Mouse (Mus musculus): Measurements from ENCODE around the gene Smim4. TPM values are rescaled to one million over a fixed set of nuclear protein-coding genes. Genes with fewer than 3 reads are reported as not detected.

Gene Smim4
- 64.5 and 70.0 TPM in 2 replicates for polyA plus RNA-seq (2014; fragmentation: Nextera tagmentation; extraction: Ambion mirVana)

DNA sequence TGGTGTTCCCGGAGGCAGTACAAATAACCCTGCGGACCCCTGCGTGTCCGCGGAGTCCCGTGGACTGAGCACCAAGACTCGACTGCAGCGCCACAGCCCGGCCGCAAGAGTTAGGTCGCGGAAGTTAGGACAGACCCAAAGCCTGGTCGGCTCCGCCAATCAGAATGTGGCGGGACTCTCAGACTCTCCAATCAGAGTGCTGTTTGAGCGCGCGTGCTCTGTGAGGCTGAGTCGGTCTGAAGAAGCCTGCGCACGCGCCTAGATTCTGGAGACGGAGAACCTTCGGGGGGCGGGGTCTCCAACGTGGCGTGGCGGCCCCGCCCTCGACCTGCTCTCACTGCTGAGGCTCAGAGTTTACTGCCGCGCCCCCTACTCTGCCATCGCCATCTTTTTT is at the start of gene Smim4:
TSS of gene Smim4 (minus strand) at position 131 of the 394 bp plus-strand sequence.
- WGBS (ENCODE audit: insufficient replicate concordance) = under 1% methylated on average over 33 of the region's 33 CpGs
- H3K27me3 ChIP-seq (ENCODE audit: control insufficient read depth, insufficient read depth, low read length) = no peaks in the 10 kb centered on the region
- H3K36me3 ChIP-seq (ENCODE audit: control insufficient read depth, insufficient read depth, low read length) = peaks cover 2% of the 10 kb centered on the region; the same call in 1 of the 2 replicates
- peak; percentile 90 for ATAC-seq (replicated peaks; ENCODE audit: insufficient number of reproducible peaks, low FRiP score, low TSS enrichment)
- peak within 1 kb of the TSS; percentile 94 for H3K27ac ChIP-seq (ENCODE audit: low read depth, low read length)
- peak within 1 kb of the TSS; percentile 86 for H3K4me3 ChIP-seq (ENCODE audit: low read depth, low read length)
- H3K9ac ChIP-seq (ENCODE audit: low read depth, low read length) = peak within 1 kb of the TSS; percentile 95
- no peaks in the 10 kb centered on the region for H3K9me3 ChIP-seq (replicated peaks; ENCODE audit: control insufficient read depth, low read length)
- H3K4me1 ChIP-seq (ENCODE audit: control insufficient read depth, insufficient read depth, low read length) = peaks cover 37% of the 10 kb centered on the region
- peak within 1 kb of the TSS; percentile 81 for H3K4me2 ChIP-seq

DNA sequence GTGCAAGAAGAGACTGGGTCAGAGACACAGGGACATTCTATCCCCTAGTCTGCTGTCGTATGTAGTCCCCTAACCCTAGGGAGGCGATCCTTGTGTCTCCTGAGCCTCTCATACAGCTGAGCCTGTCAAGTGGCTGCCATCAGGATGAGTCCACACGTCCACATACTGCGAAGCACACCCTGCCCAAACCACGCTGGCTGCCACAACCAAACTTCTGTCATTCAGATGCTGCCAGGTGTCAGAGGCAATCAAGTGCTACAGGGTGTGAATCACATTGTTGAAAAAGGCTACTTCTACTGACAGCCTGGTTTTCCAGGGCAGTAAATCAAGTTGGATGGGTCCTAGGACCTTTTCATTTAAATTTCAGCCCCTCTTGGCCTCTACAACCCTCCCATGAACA is 49.0 kb upstream of the Smim4 start:
- WGBS (ENCODE audit: insufficient replicate concordance) = 91% methylated on average over 5 of the region's 5 CpGs
- no peak overlapping the region for H3K4me3 ChIP-seq (ENCODE audit: low read depth, low read length)
- no peaks in the 10 kb centered on the region for H3K9me3 ChIP-seq (replicated peaks; ENCODE audit: control insufficient read depth, low read length)
- no peak overlapping the region for H3K4me2 ChIP-seq
- H3K27me3 ChIP-seq (ENCODE audit: control insufficient read depth, insufficient read depth, low read length) = no peaks in the 10 kb centered on the region
- H3K4me1 ChIP-seq (ENCODE audit: control insufficient read depth, insufficient read depth, low read length) = peaks cover 3% of the 10 kb centered on the region; the same call in 1 of the 2 replicates
- peaks cover 84% of the 10 kb centered on the region for H3K36me3 ChIP-seq (ENCODE audit: control insufficient read depth, insufficient read depth, low read length)
- no peak overlapping the region for H3K27ac ChIP-seq (ENCODE audit: low read depth, low read length)
- H3K9ac ChIP-seq (ENCODE audit: low read depth, low read length) = no peak overlapping the region
- no peak for ATAC-seq (replicated peaks; ENCODE audit: insufficient number of reproducible peaks, low FRiP score, low TSS enrichment)

DNA sequence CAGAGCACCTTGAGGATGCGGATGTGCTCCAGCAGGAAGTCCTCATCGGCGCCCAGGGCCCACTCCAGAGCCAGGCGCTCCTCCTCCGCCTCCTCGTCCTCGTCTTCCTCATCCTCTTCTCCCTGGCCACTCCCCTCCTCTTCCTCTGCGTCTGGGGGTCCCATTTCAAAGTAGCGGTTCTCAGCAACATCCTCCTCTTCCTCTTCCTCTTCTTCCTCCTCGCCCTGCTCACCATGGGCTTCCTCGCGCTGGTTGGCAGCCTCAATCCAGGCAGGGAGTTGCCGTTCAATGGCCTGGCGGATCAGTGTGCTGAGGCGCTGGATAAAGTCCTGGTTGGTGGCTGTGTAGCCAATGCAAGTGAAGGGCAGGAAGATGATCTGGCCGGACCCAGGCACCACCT is 48.5 kb upstream of the Smim4 start:
- H3K4me2 ChIP-seq = no peak overlapping the region
- peaks cover 2% of the 10 kb centered on the region; the same call in 1 of the 2 replicates for H3K4me1 ChIP-seq (ENCODE audit: control insufficient read depth, insufficient read depth, low read length)
- no peaks in the 10 kb centered on the region for H3K9me3 ChIP-seq (replicated peaks; ENCODE audit: control insufficient read depth, low read length)
- no peak for ATAC-seq (replicated peaks; ENCODE audit: insufficient number of reproducible peaks, low FRiP score, low TSS enrichment)
- H3K27ac ChIP-seq (ENCODE audit: low read depth, low read length) = no peak overlapping the region
- 90% methylated on average over 16 of the region's 16 CpGs for WGBS (ENCODE audit: insufficient replicate concordance)
- H3K4me3 ChIP-seq (ENCODE audit: low read depth, low read length) = no peak overlapping the region
- no peak overlapping the region for H3K9ac ChIP-seq (ENCODE audit: low read depth, low read length)
- no peaks in the 10 kb centered on the region for H3K27me3 ChIP-seq (ENCODE audit: control insufficient read depth, insufficient read depth, low read length)
- H3K36me3 ChIP-seq (ENCODE audit: control insufficient read depth, insufficient read depth, low read length) = peaks cover 86% of the 10 kb centered on the region

DNA sequence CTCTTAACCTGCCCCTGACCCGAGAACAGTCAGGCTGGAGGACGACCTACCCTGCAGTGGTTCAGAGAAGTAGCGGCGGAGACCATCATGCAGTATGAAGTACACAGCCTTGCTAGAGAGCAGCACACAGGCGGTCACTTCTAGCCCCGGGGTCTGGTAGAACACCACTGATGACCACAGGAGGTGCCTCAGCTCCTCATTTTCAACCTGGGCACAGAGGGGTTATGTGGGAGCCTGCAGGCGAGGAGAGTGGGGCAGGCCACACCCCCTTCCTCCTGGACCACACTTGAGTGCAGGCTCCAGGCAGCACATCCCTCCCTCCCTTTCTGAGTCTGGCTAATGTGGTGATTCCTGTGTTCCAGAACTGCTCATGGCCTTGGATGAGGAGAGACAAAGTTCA is 44.8 kb upstream of the Smim4 start:
- 83% methylated on average over 7 of the region's 7 CpGs for WGBS (ENCODE audit: insufficient replicate concordance)
- no peak for ATAC-seq (replicated peaks; ENCODE audit: insufficient number of reproducible peaks, low FRiP score, low TSS enrichment)
- H3K27me3 ChIP-seq (ENCODE audit: control insufficient read depth, insufficient read depth, low read length) = no peaks in the 10 kb centered on the region
- peaks cover 7% of the 10 kb centered on the region; the same call in 1 of the 2 replicates for H3K4me1 ChIP-seq (ENCODE audit: control insufficient read depth, insufficient read depth, low read length)
- no peak overlapping the region for H3K4me2 ChIP-seq
- no peak overlapping the region for H3K27ac ChIP-seq (ENCODE audit: low read depth, low read length)
- H3K9me3 ChIP-seq (replicated peaks; ENCODE audit: control insufficient read depth, low read length) = no peaks in the 10 kb centered on the region
- H3K36me3 ChIP-seq (ENCODE audit: control insufficient read depth, insufficient read depth, low read length) = peaks cover 75% of the 10 kb centered on the region
- H3K4me3 ChIP-seq (ENCODE audit: low read depth, low read length) = no peak overlapping the region
- H3K9ac ChIP-seq (ENCODE audit: low read depth, low read length) = no peak overlapping the region; the same call in 1 of the 2 replicates

DNA sequence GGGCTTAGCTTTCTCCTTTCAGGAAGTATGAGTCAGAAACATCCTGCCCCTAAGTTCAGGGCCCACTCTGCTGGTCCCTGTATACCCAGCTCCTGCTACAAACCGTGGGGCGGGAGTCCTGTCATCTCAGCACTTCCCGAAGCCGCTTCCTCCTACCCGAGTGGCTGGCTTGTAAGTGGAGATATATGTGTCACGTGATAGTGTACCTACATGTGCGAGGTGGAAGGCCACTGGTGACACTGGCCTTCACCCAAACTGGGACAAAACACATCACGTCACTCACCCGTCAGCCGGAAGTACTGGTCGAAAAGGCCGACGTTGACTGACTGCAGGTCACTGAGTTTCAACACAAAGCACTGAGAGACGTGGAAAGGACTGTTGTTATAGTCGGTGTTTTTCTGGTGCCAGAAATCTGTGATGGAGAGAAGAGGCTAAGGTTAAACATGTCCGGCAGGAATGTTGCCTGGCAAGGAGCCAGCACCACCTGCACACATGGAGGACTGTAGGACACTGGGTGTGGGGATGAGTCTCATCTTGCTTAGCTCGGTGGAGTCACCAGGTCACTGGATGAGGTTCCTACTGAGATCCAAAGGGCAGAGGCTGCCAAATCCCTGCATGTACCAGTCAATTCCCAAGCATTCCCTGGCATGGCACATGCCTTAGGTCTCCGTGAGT is 44.2 kb upstream of the Smim4 start:
- ATAC-seq (replicated peaks; ENCODE audit: insufficient number of reproducible peaks, low FRiP score, low TSS enrichment) = no peak; the same call in 1 of the 2 replicates
- H3K4me1 ChIP-seq (ENCODE audit: control insufficient read depth, insufficient read depth, low read length) = peaks cover 7% of the 10 kb centered on the region; the same call in 1 of the 2 replicates

GRCm38 (mm10) chr14:31171821-31172220 is 43.1 kb upstream of the Smim4 start:
- no peak for ATAC-seq (replicated peaks; ENCODE audit: insufficient number of reproducible peaks, low FRiP score, low TSS enrichment)
- H3K27me3 ChIP-seq (ENCODE audit: control insufficient read depth, insufficient read depth, low read length) = no peaks in the 10 kb centered on the region
- no peak overlapping the region for H3K4me2 ChIP-seq
- 95% methylated on average over 15 of the region's 15 CpGs for WGBS (ENCODE audit: insufficient replicate concordance)
- H3K9me3 ChIP-seq (replicated peaks; ENCODE audit: control insufficient read depth, low read length) = no peaks in the 10 kb centered on the region
- H3K4me1 ChIP-seq (ENCODE audit: control insufficient read depth, insufficient read depth, low read length) = peaks cover 8% of the 10 kb centered on the region; the same call in 1 of the 2 replicates
- no peak overlapping the region for H3K27ac ChIP-seq (ENCODE audit: low read depth, low read length)
- no peak overlapping the region for H3K4me3 ChIP-seq (ENCODE audit: low read depth, low read length)
- H3K9ac ChIP-seq (ENCODE audit: low read depth, low read length) = no peak overlapping the region
- H3K36me3 ChIP-seq (ENCODE audit: control insufficient read depth, insufficient read depth, low read length) = peaks cover 64% of the 10 kb centered on the region

More for the DNA sequence above, 44.2 kb upstream of the Smim4 start:
- Histone ChIP-seq H3K27me3 (ENCODE audit: control insufficient read depth, insufficient read depth, low read length) (no peaks in the 10 kb centered on the region), H3K4me3 (ENCODE audit: low read depth, low read length) (no peak overlapping the region), H3K9ac (ENCODE audit: low read depth, low read length) (no peak overlapping the region), H3K4me2 (no peak overlapping the region), H3K27ac (ENCODE audit: low read depth, low read length) (no peak overlapping the region), H3K36me3 (ENCODE audit: control insufficient read depth, insufficient read depth, low read length) (peaks cover 75% of the 10 kb centered on the region), H3K9me3 (replicated peaks; ENCODE audit: control insufficient read depth, low read length) (no peaks in the 10 kb centered on the region)
- WGBS (ENCODE audit: insufficient replicate concordance) = 68% methylated on average over 18 of the region's 18 CpGs

DNA sequence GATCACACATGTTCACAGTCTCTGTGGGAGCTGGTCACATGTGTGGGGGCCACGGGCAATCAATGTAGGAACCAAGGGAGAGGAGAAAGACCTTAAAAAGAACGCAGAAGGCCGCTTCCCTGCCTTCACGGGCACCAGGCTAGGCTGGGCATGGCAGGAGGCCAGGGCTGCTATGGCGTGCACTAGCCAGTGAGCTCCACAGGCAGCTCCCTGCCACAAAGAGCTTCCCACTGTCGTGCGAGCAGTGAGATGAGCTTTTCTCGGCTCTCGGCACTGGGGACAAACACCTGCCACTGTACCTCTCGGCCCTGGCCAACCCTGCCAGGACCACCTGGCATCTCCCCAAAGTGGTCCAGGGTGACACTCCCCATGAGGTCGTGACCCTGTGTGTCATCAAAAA is 42.6 kb upstream of the Smim4 start:
- peaks cover 60% of the 10 kb centered on the region for H3K36me3 ChIP-seq (ENCODE audit: control insufficient read depth, insufficient read depth, low read length)
- H3K4me2 ChIP-seq = no peak overlapping the region
- H3K4me1 ChIP-seq (ENCODE audit: control insufficient read depth, insufficient read depth, low read length) = peaks cover 10% of the 10 kb centered on the region; the same call in 1 of the 2 replicates
- no peaks in the 10 kb centered on the region for H3K9me3 ChIP-seq (replicated peaks; ENCODE audit: control insufficient read depth, low read length)
- H3K9ac ChIP-seq (ENCODE audit: low read depth, low read length) = no peak overlapping the region
- no peaks in the 10 kb centered on the region for H3K27me3 ChIP-seq (ENCODE audit: control insufficient read depth, insufficient read depth, low read length)
- 86% methylated on average over 11 of the region's 11 CpGs for WGBS (ENCODE audit: insufficient replicate concordance)
- no peak overlapping the region for H3K27ac ChIP-seq (ENCODE audit: low read depth, low read length)
- no peak for ATAC-seq (replicated peaks; ENCODE audit: insufficient number of reproducible peaks, low FRiP score, low TSS enrichment)
- no peak overlapping the region for H3K4me3 ChIP-seq (ENCODE audit: low read depth, low read length)

- H3K4me2 ChIP-seq = no peak overlapping the region
- no peak for ATAC-seq (replicated peaks; ENCODE audit: insufficient number of reproducible peaks, low FRiP score, low TSS enrichment)
These were observed 42.2 kb upstream of the Smim4 start for GRCm38 (mm10) chr14:31170963-31171362.

GRCm38 (mm10) chr14:31169508-31169907 is 40.8 kb upstream of the Smim4 start:
- WGBS (ENCODE audit: insufficient replicate concordance) = 61% methylated on average over 6 of the region's 6 CpGs
- peaks cover 17% of the 10 kb centered on the region for H3K4me1 ChIP-seq (ENCODE audit: control insufficient read depth, insufficient read depth, low read length)
- no peaks in the 10 kb centered on the region for H3K9me3 ChIP-seq (replicated peaks; ENCODE audit: control insufficient read depth, low read length)
- ATAC-seq (replicated peaks; ENCODE audit: insufficient number of reproducible peaks, low FRiP score, low TSS enrichment) = no peak
- peak overlapping the region; percentile 8; the same call in 1 of the 2 replicates for H3K27ac ChIP-seq (ENCODE audit: low read depth, low read length)
- H3K27me3 ChIP-seq (ENCODE audit: control insufficient read depth, insufficient read depth, low read length) = no peaks in the 10 kb centered on the region
- no peak overlapping the region for H3K9ac ChIP-seq (ENCODE audit: low read depth, low read length)
- no peak overlapping the region for H3K4me3 ChIP-seq (ENCODE audit: low read depth, low read length)
- H3K36me3 ChIP-seq (ENCODE audit: control insufficient read depth, insufficient read depth, low read length) = peaks cover 43% of the 10 kb centered on the region
- no peak overlapping the region for H3K4me2 ChIP-seq

More at GRCm38 (mm10) chr14:31170963-31171362, 42.2 kb upstream of the Smim4 start:
- Histone ChIP-seq H3K4me3 (ENCODE audit: low read depth, low read length) (no peak overlapping the region), H3K4me1 (ENCODE audit: control insufficient read depth, insufficient read depth, low read length) (peaks cover 14% of the 10 kb centered on the region), H3K9ac (ENCODE audit: low read depth, low read length) (no peak overlapping the region), H3K27me3 (ENCODE audit: control insufficient read depth, insufficient read depth, low read length) (no peaks in the 10 kb centered on the region), H3K36me3 (ENCODE audit: control insufficient read depth, insufficient read depth, low read length) (peaks cover 56% of the 10 kb centered on the region), H3K27ac (ENCODE audit: low read depth, low read length) (no peak overlapping the region), H3K9me3 (replicated peaks; ENCODE audit: control insufficient read depth, low read length) (no peaks in the 10 kb centered on the region)
- 77% methylated on average over 13 of the region's 13 CpGs for WGBS (ENCODE audit: insufficient replicate concordance)
